Mouse (Mus musculus) v-Abl transformed pro-B cells (cell line): ENCODE data around the gene Tssk1.

Source experiments
- in situ Hi-C, 2 experiments: fragments of 400-800 bp; cut with MboI; formaldehyde crosslinking; loops; one replicate each; pipeline ENCODE4 v1.15.1; 2025; ENCODE audit not compliant: unreplicated experiment in 2 of 2

The Tssk1 gene

DNA sequence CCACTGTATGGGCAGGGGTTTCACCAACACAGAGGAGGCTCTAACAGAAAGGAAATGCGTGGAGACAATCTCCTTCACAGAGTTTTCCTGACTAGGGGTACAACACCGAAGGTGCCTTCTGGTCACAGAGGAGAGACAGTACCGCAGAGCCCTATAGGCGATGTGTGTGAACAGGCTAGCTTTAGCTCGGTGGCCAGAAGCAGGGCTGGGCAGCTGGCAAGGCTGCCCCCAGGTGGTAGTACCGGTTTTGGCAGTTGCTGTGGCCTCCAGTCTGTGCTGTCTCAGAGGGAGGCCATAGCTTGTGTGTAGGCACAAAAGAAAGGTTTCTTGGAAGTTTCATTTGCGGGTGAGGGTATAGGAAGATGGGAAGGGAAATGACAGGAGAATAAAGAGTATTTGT lies 44.8 kb downstream of the Tssk1 start:
- in situ Hi-C loops: loop anchor here in 1 of 2 experiments (10.0 kb wide), 1 partner anchor 46 kb away; the partner anchor contains the start of gene Vpreb2

- in situ Hi-C loops: loop anchor here in 1 of 2 experiments (10.0 kb wide), 1 partner anchor 45 kb away; the partner anchor contains the start of gene Vpreb2
Measured at GRCm38 (mm10) chr16:17939255-17939751, 45.3 kb downstream of the Tssk1 start.

GRCm38 (mm10) chr16:17943466-17943865 lies 49.4 kb downstream of the Tssk1 start:
- in situ Hi-C loops: no loop called here

- in situ Hi-C loops: no loop called here
Measured at GRCm38 (mm10) chr16:17945081-17945831, 51.2 kb downstream of the Tssk1 start.
